Mouse (Mus musculus): Measurements from ENCODE around the gene Smc6.

Gene Smc6

DNA sequence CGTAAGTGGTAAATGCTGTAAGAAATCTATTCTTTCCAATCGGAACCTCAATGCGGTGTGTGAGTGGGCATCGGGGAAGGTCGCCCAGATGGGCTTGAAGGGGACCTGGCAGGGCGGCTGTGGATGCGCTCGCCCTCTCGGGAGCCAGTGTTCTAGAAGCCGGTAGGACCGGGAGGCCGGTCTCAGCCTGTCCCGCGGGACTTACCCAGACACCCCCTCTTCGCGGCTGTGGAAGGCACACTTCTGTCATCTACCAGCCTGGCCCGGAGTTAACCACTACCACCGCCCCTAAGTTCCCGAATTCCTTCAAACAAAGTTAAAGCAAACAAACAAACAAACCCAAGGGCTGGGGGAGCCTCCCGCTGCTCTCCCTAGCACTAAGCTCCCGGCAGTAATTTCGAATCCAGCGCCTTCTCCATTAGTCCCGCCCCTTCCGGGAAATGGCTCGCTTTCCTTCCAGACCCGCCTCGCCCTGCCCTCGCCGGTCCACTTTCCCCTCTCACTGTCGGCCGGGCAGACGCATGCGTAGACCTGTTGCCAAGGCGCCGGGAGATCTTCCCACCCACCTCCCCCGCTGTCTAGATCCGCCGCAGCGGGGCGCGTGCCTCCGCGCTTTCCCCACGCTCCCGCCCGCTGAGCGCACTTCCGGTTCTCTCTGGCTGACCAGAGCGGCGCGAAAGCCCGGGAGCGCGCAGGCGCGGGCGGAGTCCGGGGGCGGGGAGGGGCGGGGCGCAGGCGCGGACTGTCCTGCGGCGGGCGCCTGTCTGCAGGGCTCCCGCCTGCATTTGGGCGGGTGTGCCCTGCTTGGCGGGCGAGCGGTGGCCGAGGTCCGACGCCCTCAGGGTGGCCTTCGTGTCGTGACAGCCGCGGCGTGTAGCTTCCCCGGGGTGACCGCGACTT is at the start of gene Smc6, which contains the start of gene Gen1:
Gene Smc6 (plus strand): TSS at position 505 of the 900 bp plus-strand sequence.
Gene Gen1 (minus strand): TSS at position 420 of the 900 bp plus-strand sequence.
- peak; percentile 39 for DNase-seq (ENCODE audit: extremely low read depth, low read depth, low spot score)

DNA sequence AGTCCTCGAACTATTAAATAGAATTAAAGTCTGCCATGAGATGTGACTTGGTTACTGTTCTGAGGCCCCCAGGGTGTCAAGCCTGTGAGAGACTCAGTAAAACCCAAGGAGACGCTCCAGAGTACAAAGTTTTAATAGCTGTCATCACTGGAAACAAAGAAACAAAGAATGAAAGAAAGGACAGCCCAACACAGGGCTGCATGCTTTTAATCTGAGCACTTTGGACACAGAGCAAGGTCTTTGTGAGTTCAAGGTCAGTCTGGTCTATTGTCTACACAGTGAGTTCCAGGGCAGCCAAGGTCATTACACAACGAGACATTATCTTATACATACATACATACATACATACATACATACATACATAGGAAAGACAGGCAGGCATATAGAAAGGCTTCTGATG is 49.2 kb upstream of the Smc6 start:
- no peak for DNase-seq (ENCODE audit: extremely low read depth, low read depth, low spot score)

DNA sequence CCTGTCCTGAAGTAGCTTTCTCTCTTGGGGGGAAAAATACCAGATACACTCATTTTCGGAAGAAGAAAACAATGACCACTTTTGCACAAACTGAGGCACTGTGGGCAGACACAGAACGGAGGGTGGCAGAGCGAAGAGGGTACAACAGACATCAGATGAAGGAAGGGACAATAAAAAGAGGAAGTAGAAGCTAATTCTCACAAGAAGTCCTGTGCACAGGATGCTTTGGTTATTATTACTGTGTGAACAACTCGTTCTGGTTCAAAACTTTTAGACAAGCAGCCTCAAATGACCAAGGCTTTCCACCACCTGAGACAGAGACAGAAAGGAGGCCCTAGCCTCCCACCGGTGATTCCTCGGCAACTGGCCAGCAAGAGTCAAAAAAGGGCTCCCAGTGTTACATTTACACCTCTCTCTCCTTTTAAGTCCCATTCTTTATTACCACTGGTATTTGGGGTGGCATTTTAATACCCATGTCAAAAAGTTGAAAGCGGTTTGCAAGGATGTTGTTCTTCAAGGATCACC is 47.9 kb upstream of the Smc6 start:
- DNase-seq (ENCODE audit: extremely low read depth, low read depth, low spot score) = no peak

DNA sequence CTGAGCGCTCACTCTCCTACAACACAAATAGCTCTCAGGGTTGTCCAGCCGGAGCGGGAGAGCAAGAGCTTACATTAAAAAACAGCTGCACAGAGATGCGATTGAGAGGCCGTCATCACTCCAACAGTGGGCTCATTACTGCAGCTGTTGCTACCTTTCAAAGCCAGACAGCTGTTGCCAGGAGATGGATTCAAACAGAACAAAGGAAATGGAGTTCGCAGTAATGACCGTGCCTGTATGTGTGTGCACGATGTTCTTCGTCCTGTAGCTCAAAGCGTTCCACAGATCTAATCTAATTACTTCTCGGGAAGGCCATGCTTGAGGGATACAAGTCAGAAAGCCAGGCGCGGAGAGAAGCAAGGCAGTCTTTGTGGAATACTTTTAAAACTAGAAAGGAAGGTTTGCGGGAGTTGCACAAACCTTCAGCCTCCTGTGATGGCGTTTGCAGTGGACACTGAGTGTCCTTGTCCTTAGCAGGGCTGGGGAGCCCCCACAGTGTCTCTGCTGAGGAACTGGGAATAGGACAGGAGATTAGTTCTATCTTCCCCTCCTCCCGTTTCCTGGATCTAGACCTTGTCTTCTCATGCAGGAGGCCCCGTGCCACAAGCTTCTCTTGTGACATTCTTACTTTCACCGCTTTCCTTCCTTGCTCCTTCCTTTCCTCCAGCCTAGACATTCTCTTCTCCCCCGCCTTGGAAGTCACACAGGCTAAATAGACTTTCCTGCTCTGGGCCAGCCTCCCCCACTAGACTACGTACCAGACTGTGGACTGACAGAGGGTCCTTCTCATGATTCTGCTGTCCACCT is 44.0 kb upstream of the Smc6 start:
- DNase-seq (ENCODE audit: extremely low read depth, low read depth, low spot score) = no peak

DNA sequence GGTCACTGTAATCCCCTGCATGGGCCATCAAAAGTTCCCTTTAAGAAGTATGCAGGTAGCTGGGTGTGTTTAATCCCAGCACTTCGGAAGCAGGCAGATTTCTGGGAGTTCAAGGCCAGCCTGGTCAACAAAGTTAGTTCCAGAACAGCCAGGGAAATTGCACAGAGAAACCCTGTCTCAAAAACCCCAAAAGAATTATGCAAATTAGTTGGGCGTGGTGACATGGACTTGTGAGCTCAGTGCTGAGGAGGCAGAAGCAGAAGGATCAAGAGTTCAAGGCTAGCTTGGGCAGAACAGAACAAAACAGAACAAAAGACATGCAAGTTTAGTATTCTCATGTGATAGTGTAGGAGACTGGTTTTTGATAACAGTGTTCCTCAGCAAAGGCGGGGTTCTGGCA is 43.1 kb upstream of the Smc6 start:
- no peak for DNase-seq (ENCODE audit: extremely low read depth, low read depth, low spot score)

DNA sequence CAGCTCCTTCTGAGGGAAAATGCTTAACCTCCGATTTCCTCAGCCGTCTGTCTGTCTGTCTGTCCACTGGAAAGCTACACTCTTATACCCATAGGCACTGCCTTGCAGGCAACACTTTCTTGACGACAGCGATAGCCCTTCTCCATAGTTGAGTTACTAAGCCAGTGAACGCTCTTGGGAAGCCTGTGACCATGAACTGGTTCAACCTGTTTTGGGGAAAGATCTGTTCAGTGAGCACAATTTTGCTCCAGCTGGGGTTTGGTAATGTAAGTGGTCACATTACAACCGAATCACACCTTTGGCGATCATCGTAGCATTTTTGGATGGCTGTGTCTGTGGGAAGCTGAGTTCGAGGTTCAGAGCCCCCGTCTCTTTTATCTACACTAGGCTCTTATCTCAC is 42.6 kb upstream of the Smc6 start:
- no peak for DNase-seq (ENCODE audit: extremely low read depth, low read depth, low spot score)

DNA sequence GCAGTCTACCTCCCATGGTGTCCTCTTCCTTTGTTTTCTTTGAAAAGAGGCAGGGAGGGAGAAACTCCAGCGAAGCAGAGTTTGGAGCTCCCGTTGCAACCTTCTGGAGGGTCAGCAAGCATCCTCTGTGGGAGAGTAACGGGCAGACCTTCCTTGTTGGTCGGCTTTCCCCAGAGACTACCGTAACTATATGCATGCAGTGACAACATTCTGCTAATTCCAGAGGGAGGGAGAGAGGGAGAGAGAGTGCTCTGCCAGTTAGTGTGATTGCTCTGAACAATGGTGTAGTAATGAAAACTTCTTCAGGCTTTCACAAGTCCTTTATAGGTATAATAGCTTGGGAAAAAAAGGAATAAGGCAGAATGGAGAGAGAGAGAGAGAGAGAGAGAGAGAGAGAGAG is 41.0 kb upstream of the Smc6 start:
- no peak for DNase-seq (ENCODE audit: extremely low read depth, low read depth, low spot score)

DNA sequence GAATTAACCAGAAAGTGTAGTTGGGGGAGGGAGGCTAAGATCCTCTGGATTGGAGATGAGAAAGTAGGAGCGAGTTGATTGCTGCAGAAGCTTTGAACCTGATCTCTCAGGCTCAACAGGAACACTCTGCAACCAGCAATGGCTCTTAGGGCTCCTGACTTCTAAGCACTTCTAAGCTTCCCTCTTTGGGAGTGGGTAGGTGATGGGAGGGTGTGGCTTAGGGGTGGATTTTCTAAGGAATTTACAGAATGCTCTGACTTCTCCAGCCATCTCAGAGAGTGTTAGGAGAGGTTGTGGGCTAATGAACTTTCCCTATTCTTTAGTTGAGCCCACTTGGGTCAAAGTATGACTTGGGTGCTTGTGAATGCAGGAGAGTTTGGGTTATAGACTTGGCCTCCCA is 39.6 kb upstream of the Smc6 start:
- no peak for DNase-seq (ENCODE audit: extremely low read depth, low read depth, low spot score)

DNA sequence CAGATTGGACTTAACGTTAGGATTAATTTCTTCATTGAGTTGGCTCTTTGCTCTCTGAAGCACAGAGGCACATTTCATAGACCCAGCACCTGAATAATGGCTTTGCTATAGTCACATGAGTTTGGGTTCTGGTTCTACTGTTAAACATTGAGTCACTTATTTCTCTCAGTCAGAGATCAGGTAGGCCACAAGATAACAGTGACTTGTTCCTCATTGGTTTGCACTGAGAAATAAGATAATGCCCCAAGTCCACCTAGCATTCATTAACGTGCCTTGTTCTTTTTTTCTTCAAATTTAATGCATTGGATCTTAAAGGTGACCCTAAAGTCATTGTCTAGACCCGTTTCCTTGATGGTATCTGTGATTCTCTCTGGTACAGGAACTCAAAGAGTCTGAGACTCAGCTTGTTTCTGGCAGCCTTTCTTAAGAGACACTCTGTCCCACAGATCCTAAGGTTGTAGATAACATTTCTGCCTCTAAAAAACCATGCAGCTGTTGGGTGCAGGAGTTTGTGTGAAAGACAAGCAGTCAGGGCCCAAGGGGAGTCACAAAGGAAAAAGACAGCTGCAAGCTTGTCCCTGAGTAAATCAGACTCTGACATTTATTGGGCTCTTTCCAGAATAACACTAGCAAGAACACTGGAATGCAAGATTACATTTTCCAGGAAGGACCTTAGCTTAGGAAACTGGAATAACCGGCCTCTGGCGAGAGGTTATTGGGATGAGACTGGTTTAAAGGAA is 39.0 kb upstream of the Smc6 start:
- peak; percentile 55 for DNase-seq (ENCODE audit: extremely low read depth, low read depth, low spot score)

DNA sequence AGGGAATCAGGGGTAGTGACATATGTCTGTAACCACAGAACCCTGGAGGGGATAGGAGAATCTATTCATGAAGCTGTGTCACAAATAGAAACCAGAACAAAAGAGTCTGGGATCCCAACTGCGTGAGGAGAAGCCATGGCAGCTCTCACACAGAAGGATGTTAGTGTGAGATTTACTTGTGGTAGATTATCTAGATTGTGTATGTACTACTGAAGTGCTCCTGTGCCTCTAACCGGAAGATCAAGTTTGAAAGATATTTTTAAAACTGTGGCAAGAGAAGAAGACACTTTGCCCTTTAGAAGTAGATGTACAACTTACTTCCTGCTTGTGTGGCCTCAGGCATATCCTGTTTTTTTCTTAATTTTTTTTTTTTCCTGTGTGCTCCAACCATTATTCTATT is 35.4 kb upstream of the Smc6 start:
- no peak for DNase-seq (ENCODE audit: extremely low read depth, low read depth, low spot score)

DNA sequence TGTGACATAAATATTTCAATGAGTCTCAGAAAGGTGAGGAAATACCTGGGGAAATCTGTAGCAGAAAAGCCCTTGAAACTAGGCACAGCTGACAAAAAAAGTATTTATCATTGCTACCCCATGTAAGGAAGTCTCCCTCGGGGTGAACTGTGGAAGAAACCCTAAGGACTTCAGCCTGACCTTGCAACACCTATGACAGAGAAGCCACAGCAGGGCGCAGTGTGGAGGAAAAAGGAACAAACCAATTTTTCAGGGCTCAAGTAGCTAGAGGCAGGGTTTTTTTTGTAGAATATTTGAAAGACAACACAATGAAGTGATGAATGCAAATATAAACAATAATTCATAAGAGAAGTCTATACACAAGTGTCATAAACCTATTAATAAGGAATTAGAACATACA is 29.7 kb upstream of the Smc6 start:
- DNase-seq (ENCODE audit: extremely low read depth, low read depth, low spot score) = no peak

DNA sequence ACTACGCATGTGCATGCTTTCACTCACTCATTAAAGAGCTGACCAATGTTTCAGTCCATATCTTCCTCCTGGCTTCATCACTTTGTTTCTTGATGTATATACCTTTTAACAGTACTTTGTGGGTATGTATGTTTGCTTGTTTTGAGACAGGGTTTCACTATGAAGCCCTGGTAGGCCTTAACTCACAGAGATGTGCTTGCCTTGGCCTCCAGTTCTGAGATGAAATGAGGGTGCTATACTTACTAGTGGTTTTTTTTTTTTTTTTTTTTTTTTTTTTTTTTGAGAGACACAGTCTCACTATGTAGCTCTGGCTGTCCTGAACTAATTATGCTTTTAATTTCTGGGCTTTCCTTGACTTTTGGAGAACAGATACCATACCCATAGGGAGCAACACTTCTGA is 18.2 kb upstream of the Smc6 start:
- no peak for DNase-seq (ENCODE audit: extremely low read depth, low read depth, low spot score)

DNA sequence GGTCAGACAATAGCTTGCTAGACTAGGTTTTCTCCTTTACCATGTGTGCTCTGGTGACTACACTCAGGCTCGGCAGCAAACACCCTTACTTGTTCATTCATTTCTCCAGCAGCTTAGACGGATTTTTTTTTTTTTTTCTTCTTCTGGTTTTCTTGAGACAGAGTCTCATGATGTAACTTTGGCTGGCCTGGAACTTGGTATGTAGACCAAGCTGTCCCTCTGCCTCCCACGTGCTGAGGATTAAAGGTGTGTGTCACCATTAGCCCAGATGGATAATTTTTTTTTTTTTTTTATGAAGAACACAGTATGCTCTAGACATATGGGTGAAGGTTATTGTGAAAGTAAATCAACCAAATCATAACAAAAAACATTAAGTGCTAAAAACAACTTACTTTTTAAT is 15.4 kb upstream of the Smc6 start:
- DNase-seq (ENCODE audit: extremely low read depth, low read depth, low spot score) = peak; percentile 62

DNA sequence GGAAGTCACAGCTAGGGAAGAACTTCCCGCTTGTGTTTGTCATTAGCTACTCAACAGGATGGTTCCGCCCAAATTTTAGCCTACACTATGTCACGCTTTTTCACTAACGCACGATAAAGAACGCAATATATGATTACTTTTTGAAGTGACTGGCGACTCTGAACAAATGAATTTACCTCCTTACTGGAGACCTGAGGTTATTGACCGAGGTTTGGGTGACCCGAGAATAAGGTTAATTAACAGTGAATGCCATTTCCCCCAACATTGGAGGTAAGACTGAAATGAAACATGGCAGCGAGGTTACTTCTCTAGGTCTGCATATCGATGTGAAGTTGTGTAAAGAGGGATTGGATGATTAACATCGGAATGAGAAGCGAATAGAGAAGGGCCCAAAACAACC is 791 bp upstream of the Smc6 start:
- no peak for DNase-seq (ENCODE audit: extremely low read depth, low read depth, low spot score)

DNA sequence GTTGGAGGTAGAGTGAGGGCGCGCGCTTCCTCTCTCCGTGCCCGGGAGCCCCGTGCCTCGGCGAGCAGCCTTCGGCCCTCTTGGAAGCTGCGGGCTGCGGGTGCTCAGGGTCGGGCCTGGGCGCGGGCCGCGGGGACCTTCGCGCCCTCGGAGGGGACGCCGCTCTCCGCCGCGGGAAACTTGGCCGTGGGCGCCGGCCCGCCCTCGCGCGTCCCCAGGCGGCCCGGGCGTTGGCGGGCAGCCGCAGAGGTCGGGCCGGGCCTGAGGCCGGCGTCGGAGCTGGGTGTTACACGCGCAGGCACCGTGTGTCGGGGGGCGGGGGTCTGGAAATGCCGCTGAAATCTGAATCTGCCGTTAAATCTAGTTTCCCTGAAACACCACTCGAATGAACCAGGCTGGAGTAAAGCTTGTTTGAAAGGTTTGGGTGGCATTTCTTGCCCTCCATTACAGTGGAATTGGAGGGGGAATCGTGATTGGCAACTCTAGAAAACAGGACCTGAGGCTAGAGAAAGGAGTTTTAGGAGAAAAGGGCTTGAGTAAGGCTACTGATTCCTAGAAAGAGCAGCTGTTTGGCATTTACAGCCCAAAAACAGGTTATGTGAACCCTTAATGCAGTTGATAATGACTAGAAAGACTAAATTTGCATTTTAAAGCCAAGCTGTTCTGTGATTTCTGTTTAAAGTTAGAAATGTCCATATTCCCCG is 748 bp downstream of the Smc6 start:
- no peak for DNase-seq (ENCODE audit: extremely low read depth, low read depth, low spot score)

DNA sequence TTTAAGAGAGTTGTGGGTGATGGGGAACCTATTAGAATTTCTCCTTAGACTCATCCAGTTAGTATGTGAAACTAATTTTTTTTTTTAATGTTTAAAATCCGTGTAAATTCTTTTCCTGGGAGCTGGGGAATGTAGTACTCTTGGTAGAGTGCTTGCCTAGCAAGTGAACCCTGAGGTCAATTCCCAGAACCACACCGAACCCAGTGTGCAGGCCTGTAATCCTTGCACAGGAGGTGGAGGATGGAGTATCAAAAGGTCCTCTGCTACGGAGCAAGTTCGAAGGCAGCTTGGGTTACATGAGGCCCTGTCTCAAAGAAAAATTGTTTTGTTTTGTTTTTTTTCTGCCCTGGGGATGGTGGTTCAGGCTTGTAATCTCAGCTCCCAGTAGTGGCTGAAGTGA is 1.3 kb downstream of the Smc6 start:
- DNase-seq (ENCODE audit: extremely low read depth, low read depth, low spot score) = no peak

DNA sequence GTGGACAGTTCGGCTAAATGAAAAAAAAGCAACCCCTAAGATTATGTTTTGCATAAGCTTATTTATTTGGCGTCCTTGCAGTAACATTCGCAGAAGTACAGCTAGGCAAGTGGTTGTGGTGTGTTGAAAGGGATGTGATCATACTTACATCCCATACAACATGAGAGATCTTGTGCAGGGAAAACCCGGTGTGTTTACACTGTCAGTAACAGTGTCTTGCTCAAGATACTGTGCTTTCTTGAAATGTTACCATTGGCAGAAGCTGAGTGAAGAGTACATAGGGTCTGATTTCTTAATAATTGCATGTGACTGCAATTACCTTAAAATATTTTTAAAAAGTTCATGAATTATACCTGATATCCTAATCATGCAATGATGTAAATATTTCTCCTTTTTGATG is 6.9 kb downstream of the Smc6 start:
- DNase-seq (ENCODE audit: extremely low read depth, low read depth, low spot score) = peak; percentile 68

DNA sequence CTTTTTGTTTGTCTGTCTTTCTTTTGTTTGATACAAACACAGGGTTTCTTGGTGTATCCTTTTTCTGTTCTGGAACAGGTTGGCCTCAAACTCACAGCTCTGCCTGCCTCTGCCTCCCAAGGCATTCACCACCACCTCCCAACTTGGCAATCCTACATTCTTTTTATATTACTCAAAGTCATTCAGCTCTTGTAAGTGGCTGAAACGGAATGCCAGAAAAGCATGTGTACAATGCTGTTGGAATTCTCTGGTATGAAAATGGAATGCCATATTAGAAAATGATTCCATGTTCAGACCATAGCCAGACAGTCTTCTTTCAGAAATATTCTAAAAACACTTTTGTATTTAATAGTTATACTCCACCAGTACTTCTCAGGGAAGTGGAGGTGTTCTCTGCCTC is 7.5 kb downstream of the Smc6 start:
- DNase-seq (ENCODE audit: extremely low read depth, low read depth, low spot score) = no peak

DNA sequence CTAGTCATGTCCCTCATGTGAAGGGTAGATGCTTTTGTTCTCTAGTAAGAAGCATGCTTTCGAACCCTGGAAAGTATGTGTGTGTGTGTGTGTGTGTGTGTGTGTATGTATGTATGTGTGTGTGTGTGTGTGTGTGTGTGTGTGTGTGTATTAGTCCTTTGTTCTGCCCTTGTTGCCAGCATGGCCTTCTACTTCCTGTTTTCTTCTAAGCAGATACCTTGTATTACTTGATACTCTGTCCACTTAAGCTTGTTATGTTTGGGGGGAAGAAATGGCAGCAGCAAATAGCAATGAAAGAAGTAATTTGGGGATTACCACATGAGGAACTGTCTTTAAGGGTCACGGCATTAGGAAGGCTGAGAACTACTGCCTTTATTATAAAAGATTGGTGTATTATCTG is 10.9 kb downstream of the Smc6 start:
- no peak for DNase-seq (ENCODE audit: extremely low read depth, low read depth, low spot score)

DNA sequence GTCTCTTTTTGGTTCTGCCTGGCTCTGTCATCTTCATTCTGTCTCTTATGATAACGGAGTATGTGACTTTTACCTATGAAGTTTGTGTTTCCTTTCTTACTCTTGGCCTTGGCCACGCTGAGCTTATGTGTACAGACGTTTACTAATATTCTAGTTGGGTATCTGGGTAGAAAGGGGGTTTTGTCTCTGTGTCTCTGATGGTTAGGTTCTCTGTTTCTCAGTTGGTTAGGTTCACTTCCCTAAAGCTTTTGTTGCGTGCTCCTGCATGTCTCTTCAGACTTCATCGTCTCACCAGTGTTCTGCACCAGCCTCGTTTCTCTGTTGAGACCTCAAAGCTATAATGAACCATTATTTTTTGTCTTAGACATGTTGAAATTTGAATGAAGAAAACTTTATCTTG is 11.5 kb downstream of the Smc6 start:
- no peak for DNase-seq (ENCODE audit: extremely low read depth, low read depth, low spot score)

DNA sequence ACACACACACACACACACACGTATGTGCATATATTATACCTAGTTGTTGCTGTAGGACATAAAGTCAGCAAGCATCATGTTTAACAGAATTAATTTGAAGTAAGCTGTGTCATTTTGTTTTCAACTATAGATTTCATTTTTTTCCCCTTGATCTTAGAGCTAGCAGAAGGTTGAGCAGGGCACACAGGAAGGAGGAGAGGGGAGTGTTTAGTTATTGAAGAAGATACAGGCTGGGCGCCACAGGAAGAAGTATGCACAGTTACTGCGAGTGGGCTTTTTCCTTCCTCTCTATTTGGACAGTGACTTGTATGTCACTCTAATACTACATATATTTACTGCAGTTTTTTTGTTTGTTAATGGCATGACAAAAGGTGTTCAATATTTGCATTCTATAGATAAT is 14.2 kb downstream of the Smc6 start:
- DNase-seq (ENCODE audit: extremely low read depth, low read depth, low spot score) = no peak

All from fat pad, adult 2 months (tissue).